Mouse (Mus musculus): ENCODE measurements around the gene Zbtb39.

The Zbtb39 gene

DNA sequence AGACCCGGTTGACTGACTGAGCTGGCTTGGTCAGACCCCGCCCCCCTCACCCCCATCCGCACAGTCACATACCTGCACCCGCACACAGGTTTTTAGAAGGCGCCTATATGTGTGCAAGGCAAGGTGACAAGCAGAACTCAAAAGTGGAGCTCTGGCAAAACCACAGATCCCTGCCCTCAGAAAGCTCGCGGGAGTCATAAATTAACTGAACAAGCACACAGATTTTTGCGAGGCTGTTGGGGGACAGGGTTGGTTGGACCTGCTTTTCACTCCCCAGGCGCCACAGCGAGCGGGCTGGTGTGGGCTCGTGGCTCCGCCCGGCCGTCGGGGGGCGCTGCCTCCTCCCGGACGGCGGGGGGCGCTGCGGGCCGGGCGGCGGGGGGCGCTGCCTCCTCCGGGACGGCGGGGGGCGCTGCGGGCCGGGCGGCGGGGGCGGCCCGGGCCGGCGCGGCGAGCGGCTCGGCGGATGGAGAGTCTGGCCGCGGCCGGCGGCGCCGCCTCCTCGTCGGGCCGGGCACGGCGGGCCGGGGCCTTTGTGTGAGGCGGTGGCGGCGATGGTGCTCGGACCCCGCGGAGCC is at the start of gene Zbtb39:
TSS of gene Zbtb39 (plus strand) at position 456 of the 578 bp plus-strand sequence.
- DNase-seq (ENCODE audit: low read depth in 2 of 2, low spot score in 2 of 2): peak; percentile 75 to 76

DNA sequence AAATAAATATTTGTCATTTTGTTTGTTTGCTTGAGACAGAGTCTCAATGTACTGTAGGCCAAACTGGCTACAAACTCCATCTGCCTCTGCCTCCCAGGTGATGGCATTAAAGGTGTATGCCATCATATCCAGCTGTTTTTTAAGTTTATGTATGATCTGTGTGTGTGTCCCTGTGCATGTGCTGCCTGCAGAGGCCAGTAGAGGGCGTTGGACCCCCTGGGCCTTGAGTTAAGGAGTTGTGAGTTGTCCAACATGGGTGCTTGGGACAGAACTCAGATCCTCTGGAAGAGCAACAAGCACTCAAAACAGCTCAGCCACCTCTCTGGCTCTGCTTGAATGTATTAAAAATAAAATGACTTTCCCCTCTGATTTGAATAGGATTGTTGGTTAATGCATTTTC is 48.3 kb upstream of the Zbtb39 start:
- DNase-seq (ENCODE audit: low read depth in 2 of 2, low spot score in 2 of 2): no peak

DNA sequence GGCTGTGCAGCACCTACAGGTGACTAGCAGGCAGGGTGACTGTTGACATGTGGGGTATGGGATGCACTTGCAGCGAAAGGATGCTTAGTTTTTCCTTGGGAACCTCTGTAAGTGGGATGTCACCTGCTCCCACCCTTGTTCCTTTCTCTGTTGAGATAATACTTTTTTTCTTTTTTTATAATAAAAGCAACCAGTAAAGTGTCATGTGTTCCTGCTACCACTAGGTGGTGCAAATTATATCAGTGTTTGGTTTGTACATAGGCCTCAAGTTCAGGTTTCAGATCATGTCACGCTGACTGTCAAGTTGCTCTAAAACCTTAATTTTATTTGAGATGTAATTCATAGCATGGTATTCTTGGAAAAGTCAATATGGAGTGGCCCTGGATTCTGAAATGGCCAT is 44.7 kb upstream of the Zbtb39 start:
- peak in 1 of 2 experiments; percentile 9 for DNase-seq (ENCODE audit: low read depth in 2 of 2, low spot score in 2 of 2)

DNA sequence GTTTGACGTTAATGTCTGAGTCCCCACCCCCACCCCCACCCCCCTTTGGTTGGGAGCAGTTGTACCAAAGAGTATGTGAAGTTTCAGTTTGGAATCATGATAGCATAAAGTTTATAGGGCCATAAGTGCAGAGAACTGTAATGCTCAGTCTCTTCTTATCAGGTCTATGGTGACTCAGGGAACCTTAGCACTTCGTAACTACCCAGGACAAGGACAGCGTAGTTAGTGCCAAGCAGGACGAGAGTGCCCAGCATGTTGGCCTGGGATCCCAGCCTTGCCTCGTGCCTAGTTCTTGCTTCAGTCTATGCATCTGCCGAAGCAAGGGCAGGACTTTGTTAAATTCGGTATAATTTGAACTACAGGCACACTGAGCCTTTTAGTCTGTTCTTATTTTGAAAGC is 43.6 kb upstream of the Zbtb39 start:
- no peak for DNase-seq (ENCODE audit: low read depth in 2 of 2, low spot score in 2 of 2)

DNA sequence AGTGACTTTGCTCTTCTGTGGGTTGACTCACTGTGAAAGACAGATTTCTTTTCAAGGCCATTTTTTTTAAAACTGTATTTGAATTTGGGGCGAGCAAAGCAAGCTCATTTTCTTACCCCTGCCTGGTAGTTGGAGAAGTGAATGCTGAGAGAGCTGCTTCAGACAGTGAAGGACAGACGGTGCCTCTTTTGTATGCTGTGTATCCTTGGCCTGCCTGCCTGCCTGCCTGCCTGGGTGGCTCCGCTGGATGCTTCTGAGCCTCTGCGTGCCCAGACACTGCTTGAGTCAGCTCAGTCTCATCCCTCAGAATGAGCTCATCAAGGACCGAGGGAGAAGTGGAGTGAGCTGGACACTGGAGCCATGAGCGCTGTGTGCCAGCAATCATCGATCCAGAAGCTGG is 40.4 kb upstream of the Zbtb39 start:
- no peak for DNase-seq (ENCODE audit: low read depth in 2 of 2, low spot score in 2 of 2)

DNA sequence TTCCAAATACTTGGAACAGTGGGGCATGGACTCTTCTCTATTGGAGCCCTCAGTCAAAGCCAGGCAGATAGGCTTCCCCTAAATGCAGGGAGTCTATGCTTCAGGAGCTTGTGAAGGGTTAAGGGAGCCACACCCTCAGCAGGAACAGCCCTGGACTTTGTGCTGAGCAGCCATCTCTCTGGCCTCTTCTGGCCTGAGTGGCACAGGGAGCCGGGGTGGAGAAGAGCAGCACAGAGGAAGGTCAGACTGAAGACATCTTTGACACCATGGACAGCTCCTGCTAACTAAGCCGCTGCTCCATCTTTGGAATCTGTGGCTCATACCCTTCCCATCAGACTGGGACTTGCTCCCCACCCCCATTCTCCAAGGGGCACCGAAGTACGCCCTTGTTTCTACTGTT is 36.0 kb upstream of the Zbtb39 start:
- DNase-seq (ENCODE audit: low read depth in 2 of 2, low spot score in 2 of 2): no peak

DNA sequence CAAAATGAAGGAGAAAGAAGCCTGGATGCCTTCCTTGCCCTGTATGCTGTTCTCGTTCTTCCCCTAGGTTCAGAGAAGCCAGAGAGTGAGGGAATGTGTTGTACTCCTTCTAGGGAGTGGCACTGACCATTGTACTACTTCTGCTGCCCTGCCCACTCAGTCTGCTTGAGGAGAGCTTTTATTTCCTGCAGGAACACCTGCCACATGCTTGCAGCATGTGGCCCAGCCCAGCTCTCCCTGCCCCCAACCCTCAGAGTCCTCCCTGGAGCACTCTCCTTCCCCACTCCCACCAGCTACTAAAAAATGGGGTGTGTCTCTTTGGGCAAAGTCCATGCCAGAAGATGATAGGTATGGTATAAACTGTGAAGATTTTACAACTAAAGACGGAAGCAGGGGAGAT is 35.0 kb upstream of the Zbtb39 start:
- DNase-seq (ENCODE audit: low read depth in 2 of 2, low spot score in 2 of 2): no peak

DNA sequence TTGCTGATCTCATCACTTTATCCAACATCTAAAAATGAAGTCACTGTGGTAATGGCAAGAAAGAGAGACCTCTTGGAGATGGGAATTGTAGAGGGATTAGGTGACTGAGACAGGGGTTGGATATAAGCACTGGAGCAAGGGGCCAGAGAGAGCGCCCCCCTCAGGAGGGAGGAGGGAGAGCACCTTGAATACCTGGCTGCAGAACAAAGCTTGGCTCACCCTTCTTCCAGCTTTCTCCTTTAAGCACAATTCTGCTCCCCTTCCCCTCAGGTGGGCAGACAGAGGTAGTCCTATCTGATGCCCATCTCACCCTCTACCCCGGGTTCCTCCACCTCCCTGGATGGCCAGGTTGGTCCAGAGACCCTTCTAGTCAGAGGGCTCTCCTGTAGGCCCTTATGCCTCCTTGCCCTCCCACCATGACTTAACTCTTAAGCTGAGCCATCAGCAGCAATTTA is 34.5 kb upstream of the Zbtb39 start, which contains the start of gene Myo1a:
TSS of gene Myo1a (plus strand) at position 405 of the 455 bp plus-strand sequence.
- DNase-seq (ENCODE audit: low read depth in 2 of 2, low spot score in 2 of 2): no peak

DNA sequence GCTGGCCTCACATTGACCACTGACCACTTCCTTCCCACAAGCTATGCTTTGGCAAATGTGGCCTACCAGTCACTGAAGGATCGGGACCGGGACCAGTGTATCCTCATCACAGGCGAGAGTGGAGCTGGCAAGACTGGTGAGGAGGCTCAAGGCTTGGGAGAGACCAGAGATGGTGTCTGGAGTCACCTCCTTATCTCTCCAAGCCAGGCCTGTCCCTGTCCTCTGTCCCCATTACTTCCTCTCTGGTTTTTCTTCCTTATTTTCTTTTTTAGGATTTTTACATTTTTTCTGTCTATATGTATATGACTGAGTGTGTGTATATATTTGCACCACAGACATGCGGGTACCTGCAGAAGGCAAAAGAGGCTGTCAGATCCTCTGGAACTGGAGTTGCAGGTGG is 33.6 kb upstream of the Zbtb39 start:
- no peak for DNase-seq (ENCODE audit: low read depth in 2 of 2, low spot score in 2 of 2)

DNA sequence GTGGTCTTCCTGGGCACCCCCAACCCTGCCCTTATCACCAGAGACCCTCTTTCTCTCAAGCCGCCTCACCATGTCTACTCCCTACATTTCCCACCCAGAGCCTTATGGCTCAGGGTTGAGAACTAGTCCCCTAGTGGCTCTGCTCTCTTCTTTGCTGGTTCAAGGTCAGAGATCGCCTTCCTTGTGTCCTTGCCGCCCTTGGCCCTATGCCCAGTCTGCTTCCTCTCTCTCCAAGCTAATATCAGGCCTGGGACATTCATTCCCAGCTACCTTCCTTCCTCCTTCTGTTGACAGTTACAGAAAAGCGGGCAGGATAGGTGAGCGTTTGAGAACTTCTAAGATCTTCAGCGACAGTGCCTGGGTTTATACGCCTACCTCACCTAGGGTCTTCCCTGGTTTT is 31.6 kb upstream of the Zbtb39 start:
- no peak for DNase-seq (ENCODE audit: low read depth in 2 of 2, low spot score in 2 of 2)

DNA sequence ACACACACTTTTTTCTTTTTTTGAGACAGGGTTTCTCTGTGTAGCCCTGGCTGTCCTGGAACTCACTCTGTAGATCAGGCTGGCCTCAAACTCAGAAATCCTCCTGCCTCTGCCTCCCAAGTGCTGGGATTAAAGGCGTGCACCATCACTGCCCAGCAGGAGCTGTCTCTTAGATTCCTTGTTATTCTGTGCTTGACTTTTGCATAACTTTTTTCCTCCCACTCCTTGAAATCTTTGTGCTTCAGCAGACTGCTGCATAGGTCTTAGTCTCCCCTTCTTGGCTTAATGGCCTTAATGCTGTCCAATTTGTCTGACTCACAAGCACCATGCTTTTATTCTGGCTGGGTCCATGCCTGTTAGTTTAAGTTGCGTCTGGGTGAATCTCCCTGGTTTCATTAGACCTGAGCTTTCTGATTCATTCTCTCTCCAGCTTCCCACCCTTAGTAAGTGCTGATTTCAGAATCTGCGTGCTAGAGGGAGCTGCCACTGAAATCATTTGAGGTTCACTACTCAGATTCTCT is 30.4 kb upstream of the Zbtb39 start:
- no peak for DNase-seq (ENCODE audit: low read depth in 2 of 2, low spot score in 2 of 2)

DNA sequence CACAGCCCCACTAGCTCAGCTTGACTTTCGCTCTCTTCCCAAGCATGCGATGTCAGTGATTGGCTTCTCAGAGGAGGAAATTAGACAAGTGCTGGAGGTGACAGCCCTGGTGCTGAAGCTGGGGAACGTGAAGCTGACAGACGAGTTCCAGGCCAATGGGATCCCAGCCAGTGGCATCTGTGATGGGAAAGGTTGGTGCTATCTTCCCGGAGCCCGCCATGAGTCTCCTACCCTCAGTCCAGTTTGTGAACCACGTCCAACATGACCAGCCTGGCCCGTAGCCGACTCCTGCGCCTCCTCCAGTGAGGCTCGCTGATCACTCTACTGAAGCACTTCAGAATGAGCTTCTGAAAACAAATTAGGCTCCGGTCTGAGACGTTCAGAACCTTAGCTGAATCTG is 29.0 kb upstream of the Zbtb39 start:
- DNase-seq (ENCODE audit: low read depth in 2 of 2, low spot score in 2 of 2): no peak

DNA sequence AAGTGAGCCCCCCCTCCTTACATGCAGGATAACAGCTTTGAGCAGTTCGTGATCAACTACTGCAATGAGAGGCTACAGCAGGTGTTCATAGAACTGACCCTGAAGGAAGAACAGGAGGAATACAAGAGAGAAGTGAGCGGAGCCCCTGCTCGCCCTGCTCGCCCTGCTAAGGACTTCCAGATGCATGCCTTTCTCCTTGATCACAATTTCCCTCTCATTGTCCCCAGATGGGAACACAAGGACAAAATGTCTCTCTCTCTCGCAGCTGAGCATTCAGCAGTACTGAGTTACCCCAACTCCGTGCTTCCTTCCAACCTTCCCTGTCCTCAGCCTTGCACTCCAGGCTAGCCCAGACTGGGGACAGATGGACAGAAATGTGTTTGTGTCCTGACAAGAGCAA is 26.6 kb upstream of the Zbtb39 start:
- DNase-seq (ENCODE audit: low read depth in 2 of 2, low spot score in 2 of 2): no peak

DNA sequence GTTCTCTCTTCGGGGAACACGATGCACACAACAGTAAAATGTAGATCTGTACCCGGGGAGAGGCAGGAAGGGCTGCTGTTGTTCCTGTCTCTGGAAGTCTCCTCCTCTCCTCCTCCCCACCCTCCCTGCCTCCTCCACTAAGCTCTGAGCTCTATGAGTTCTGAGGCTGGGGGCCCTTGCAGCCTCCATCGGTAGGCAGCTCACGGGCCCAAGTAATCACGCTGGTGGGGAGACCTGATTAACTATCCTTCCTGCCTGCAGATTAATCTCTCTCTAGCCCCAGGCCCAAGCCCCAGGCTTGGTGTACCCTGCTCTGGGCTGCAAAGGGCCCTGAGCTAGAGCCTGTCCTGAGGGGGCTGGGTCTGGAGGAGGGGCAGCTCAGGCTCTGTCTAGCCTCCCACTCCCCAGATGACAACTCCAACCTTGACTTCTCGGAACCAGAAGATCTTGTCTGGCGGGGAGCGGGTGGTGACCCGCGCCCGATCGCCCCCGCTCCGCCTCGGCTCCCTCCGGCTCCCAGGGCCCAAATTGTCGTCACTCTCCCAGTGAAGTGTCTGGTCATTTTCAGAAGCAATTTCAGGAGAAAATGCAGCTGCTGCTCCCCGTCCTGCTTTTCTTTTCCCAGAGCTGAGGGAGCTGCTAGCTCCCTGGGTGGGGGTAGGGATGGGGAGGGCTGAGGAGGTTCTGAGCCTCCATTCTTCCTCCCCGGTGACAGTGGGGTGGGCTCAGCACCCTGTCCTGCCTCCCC is 17.5 kb upstream of the Zbtb39 start:
- no peak for DNase-seq (ENCODE audit: low read depth in 2 of 2, low spot score in 2 of 2)

DNA sequence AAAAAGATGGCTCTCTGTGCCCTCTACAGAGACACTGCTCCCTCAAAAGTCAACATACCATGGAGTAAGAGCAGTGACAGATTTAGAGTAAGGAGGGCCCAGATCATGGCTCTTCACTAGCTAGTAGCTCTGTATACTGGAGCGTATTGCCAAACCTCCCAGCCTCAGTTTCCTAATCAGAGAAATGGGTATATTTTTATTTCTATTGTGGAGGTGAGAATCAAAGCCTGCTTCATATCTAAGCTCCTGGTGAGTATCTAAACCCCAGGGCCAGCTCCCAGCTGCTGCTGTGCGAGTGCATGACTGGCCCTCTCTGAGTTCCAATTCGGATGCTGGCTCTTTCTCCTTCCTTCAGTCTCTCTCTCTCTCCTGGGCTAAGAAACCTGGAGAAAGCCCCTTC is 15.2 kb upstream of the Zbtb39 start, which contains the start of gene Tac2:
TSS of gene Tac2 (plus strand) at position 301 of the 400 bp plus-strand sequence.
- no peak for DNase-seq (ENCODE audit: low read depth in 2 of 2, low spot score in 2 of 2)

DNA sequence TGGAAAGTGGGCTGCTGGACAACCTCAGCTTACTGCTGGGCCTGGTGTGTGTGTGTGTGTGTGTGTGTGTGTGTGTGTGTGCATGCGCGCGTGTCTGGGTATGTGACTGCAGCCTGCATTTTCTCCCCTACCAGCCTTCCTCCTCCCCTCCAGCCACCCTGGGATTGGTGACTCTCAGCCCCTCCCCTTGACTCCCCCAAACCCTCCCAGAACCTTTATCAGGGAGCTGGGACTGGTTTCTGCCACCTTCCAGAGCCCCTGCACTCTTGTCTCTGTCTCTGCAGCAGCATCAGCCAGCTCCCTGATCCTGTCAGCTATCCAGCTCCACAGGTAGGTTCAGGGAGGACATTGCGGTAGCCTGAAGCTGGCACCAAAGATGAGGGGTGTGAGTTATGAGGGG is 14.2 kb upstream of the Zbtb39 start:
- DNase-seq (ENCODE audit: low read depth in 2 of 2, low spot score in 2 of 2): no peak

DNA sequence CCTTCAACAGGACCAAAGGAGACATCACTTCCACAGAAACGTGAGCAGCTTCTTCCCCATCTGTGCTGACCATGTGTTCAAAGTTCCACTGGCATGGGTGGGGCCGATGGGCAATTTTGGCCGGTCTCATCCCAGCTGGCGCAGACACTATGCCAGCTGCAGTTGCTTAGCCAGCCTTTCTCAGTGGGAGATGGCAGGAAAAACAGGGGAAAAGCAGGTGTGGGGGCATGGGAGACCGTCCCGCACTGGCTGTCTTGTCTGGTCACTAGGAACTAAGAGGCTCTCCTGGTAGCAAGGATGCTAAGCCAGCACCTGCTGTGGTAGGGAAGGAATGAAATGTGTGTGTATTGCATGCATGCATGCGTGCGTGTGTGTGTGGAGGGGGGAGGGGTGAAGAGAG is 10.9 kb upstream of the Zbtb39 start:
- DNase-seq (ENCODE audit: low read depth in 2 of 2, low spot score in 2 of 2): no peak

DNA sequence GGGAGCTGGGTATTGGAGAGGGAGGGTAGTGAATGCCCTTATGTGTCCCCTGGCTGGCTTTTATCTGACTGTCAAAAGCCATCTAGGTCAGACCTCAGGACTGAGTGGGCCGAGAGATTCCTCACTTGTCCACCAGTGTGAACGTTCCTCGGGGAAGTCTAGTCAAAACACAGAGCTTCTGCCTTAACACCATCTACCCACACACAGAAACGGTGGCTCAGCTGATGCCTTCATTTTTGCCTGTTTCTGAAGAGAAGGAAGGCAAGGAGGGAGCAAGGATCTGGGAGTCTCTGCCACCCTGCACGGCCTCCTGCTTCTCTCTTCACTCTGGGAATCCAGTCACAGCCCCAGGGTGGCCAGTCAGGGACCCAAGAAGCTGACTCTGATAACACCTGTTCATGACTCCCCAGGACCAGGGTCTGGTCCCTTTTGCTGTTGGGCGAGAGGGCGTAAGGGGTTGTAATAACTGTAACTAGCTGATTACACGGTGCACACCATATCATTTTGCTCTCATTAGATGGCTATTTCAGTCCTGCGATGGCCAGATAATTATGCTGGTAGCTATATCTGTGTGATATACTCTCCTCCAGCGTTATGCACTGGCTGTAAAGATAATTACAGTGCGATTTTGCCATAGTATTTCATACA is 8.9 kb upstream of the Zbtb39 start:
- no peak for DNase-seq (ENCODE audit: low read depth in 2 of 2, low spot score in 2 of 2)

DNA sequence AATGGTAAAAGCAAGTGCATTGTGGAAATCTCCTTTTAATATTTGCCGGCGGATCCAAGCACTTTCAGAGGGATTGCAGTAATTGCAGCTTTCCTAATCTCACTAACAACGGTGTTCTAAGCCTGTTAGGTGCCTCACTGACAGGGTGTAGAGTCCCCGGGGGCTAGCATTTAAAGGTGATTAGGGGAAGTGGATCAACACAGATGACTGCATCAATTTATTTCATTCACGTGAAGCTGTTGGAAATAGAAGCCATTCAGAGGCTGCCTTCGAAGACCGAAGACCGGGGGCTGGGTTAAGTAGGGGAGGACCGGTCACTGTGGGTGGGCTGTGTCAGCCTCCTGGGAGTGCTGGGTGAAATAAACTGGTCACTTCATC is 8.4 kb upstream of the Zbtb39 start:
- no peak for DNase-seq (ENCODE audit: low read depth in 2 of 2, low spot score in 2 of 2)

DNA sequence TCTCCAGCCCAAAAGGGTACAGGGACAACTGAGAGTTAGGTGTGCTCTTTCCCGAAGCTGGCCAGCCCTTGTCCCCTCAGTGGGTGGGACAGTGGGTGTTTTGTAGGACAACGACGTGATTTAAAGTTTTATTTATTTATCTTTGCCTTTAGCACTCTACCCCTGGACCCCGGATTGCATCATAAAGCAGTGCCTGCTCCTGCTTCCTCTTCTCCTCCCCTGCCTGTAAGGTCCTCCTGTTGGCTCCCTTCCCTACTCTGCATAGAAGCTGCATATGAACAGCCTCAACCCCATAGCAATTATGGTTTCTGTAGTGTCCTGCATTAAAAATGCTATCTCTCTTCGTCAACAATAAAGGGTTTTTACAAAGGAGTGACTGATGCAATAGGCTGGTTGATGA is 7.9 kb upstream of the Zbtb39 start:
- no peak for DNase-seq (ENCODE audit: low read depth in 2 of 2, low spot score in 2 of 2)

DNA sequence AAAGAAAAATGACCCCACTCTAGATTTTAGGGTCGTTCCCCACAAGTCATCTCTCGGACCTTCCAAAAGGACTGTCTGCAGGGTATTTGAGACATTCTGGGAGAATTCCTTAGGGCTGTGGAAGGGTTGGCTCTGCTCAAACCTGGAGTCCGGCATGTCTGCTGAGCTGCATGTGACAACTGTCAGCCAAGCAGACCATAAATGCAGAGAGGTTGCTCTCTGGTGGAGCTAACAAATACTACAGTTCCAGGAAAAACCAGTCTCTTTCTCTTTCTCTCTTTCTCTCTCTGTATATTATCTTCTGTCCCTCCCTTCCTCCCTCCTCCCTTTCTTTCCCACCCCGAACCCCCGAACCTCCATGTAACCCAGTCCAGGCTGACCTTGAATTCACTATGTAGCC is 4.9 kb upstream of the Zbtb39 start:
- no peak for DNase-seq (ENCODE audit: low read depth in 2 of 2, low spot score in 2 of 2)

DNA sequence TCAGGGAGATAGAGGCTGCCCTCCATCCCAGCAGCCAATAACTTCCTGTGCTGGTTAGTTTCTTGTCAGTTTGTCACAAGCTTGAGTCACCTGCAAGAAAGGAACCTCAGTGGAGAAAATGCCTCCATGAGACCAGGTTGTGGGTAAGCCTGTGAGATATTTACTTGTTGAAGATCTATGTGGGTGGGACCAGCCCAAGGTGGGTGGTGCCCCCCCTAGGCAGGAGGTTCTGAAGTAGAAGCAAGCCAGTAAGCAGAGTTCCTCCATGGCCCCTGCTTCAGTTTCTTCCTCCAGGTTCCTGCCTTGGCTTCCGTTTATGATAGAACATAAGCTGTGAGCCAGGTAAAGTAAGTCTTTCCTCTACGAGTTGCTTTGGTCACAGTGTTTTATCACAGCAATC is 3.1 kb upstream of the Zbtb39 start:
- DNase-seq (ENCODE audit: low read depth in 2 of 2, low spot score in 2 of 2): no peak

All from CD8-positive naive resting alpha-beta T cell, adult 2 months (primary cell).